Mouse (Mus musculus) thymus, adult 2 months (tissue): ENCODE data around the gene Shbg.

Experiments used
- CTCF ChIP-seq: fragments of 200-500 bp; IDR thresholded peaks from 2 replicates; pipeline ENCODE4 v1.5.1; 2012; ENCODE audit warnings: mild to moderate bottlenecking, control low read depth, low read length, moderate library complexity, borderline replicate concordance; ENCODE audit not compliant: control insufficient read depth, poor library complexity, insufficient read depth; ENCODE audit errors: extremely low read depth
- POLR2A ChIP-seq: fragments of 200-500 bp; IDR thresholded peaks from 2 replicates; pipeline ENCODE4 v1.6.1; 2012; ENCODE audit warnings: mild to moderate bottlenecking, low read length, control low read depth, moderate library complexity; ENCODE audit not compliant: control insufficient read depth, poor library complexity, insufficient read depth; ENCODE audit errors: extremely low read depth

- TF ChIP-seq POLR2A (no peak), CTCF (no peak)
These were observed 47.8 kb upstream of the Shbg start for GRCm38 (mm10) chr11:69665457-69665960.
